8 mouse cellular contexts compared by ENCODE assay signal in the genomic region with DNA sequence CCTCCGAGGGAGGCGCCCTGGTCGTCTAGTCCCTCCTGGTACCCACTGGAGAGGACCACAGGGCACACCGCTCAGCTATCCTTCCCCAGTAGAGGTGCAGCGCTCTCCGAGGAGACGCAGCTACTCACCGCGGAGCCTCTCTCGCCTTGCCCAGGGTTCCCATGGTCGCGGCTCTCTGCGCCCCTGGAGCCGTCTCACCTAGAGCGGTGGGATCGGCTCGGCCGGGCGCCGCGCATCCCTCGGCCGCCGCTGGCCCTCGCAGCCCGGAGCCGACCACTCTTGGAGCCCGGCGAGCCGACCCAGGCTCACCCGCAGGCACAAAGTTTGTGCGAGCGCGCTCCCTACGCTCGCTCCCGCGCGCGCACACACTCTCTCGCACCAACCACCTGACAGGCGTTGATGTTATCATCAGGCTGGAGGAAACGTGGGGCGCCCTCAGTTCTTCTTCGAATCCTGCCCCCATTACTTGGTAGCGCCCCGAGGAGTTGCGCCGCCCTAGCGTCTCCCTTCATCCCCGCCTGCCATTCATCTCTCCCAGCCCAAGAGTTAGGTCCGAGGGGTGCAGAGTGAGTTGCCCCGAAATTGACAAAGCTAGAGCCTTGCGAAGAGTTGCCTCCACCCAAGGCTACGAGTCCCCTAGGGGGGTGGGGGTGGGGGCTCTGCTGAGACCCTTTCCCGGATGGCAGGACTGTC. TPM values are rescaled to one million over a fixed set of nuclear protein-coding genes. Genes with fewer than 3 reads are reported as not detected.
DNase-seq lines count a peak whose midpoint lies in the region; ATAC-seq and TF ChIP-seq lines count a peak whose summit lies in the region.

A gene (minus strand): TSS at position 455 of the 693 bp plus-strand sequence.

- H3K4me2 ChIP-seq in embryonic facial prominence, embryonic 11.5 days (ENCODE audit: low read depth, low read length), result peak within 1 kb of the TSS; percentile 71
- peak within 1 kb of the TSS; percentile 86 for H3K4me2 ChIP-seq in heart, embryonic 15.5 days
- peak within 1 kb of the TSS; percentile 47 for H3K4me2 ChIP-seq in liver, embryonic 14.5 days (ENCODE audit: low read depth)
- H3K4me2 ChIP-seq in stomach, embryonic 16.5 days (ENCODE audit: low read depth, low read length), result peak within 1 kb of the TSS; percentile 80

- H3K27ac ChIP-seq in embryonic facial prominence, embryonic 11.5 days (replicated peaks; ENCODE audit: low read depth, low read length), result no peak within 1 kb of the TSS
- H3K27ac ChIP-seq in heart, embryonic 15.5 days, result no peak within 1 kb of the TSS
- no peak within 1 kb of the TSS for H3K27ac ChIP-seq in liver, embryonic 14.5 days
- H3K27ac ChIP-seq in stomach, embryonic 16.5 days (ENCODE audit: low read length), result no peak within 1 kb of the TSS; the same call in 1 of the 2 replicates

- peak; percentile 64 for ATAC-seq in embryonic facial prominence, embryonic 11.5 days (replicated peaks; ENCODE audit: insufficient number of reproducible peaks, low FRiP score, low TSS enrichment, low read depth)
- peak; percentile 58 for ATAC-seq in heart, embryonic 15.5 days (replicated peaks; ENCODE audit: insufficient number of reproducible peaks, insufficient read depth, low FRiP score, low read depth)
- no peak for ATAC-seq in liver, embryonic 14.5 days (ENCODE audit: insufficient read depth)
- peak; percentile 45 for ATAC-seq in stomach, embryonic 16.5 days (ENCODE audit: insufficient read depth, low FRiP score)

- H3K4me3 ChIP-seq in embryonic facial prominence, embryonic 11.5 days (ENCODE audit: low read depth, low read length), result peak within 1 kb of the TSS; percentile 51
- peak within 1 kb of the TSS; percentile 55 for H3K4me3 ChIP-seq in heart, embryonic 15.5 days
- peak within 1 kb of the TSS; percentile 4 to 37; a peak in 3 of 4 replicates for H3K4me3 ChIP-seq in liver, embryonic 14.5 days (ENCODE audit: insufficient read depth in 1 of 2, low read depth in 2 of 2, low read length in 2 of 2)
- peak within 1 kb of the TSS; percentile 51 for H3K4me3 ChIP-seq in stomach, embryonic 16.5 days (replicated peaks; ENCODE audit: low read length)

- H3K9ac ChIP-seq in embryonic facial prominence, embryonic 11.5 days (replicated peaks; ENCODE audit: low read length), result peak within 1 kb of the TSS; percentile 36
- peak within 1 kb of the TSS; percentile 43 for H3K9ac ChIP-seq in heart, embryonic 15.5 days
- no peak within 1 kb of the TSS for H3K9ac ChIP-seq in liver, embryonic 14.5 days (replicated peaks)
- peak within 1 kb of the TSS; percentile 69 for H3K9ac ChIP-seq in stomach, embryonic 16.5 days (ENCODE audit: low read length)

- H3K36me3 ChIP-seq in embryonic facial prominence, embryonic 11.5 days (replicated peaks; ENCODE audit: control insufficient read depth, insufficient read depth, low read depth, low read length), result no peaks in the 10 kb centered on the region
- H3K36me3 ChIP-seq in heart, embryonic 15.5 days, result no peaks in the 10 kb centered on the region
- H3K36me3 ChIP-seq in liver, embryonic 14.5 days (replicated peaks; ENCODE audit: control insufficient read depth, insufficient read depth, low read depth), result no peaks in the 10 kb centered on the region
- H3K36me3 ChIP-seq in stomach, embryonic 16.5 days (ENCODE audit: control insufficient read depth, insufficient read depth, low read length), result no peaks in the 10 kb centered on the region

- peak; percentile 6 to 11 for DNase-seq in cerebellum, postnatal 36 days
- DNase-seq in cerebellum, adult 9-11 months, result no peak
- peak; percentile 37 for DNase-seq in embryonic facial prominence, embryonic 11.5 days (ENCODE audit: low spot score)
- peak; percentile 31 for DNase-seq in kidney, postnatal 10 days
- no peak for DNase-seq in liver, embryonic 14.5 days (ENCODE audit: low read depth in 3 of 3, low spot score in 3 of 3)
- DNase-seq in naive thymus-derived CD4-positive, alpha-beta T cell, adult 2 months (ENCODE audit: low read depth), result peak; percentile 90

- no peak for TF ChIP-seq CTCF in liver, embryonic 14.5 days (IDR thresholded peaks at IDR 0.05; ENCODE audit: low read depth)

- no peak for TF ChIP-seq EP300 in liver, embryonic 14.5 days (IDR thresholded peaks at IDR 0.05; ENCODE audit: low read depth)

- H3K27me3 ChIP-seq in embryonic facial prominence, embryonic 11.5 days (ENCODE audit: control insufficient read depth, insufficient read depth, low read length), result peaks cover 4% of the 10 kb centered on the region; the same call in 1 of the 2 replicates
- peaks cover 34% of the 10 kb centered on the region for H3K27me3 ChIP-seq in heart, embryonic 15.5 days
- H3K27me3 ChIP-seq in liver, embryonic 14.5 days (ENCODE audit: control insufficient read depth, insufficient read depth, low read length), result peaks cover 12% of the 10 kb centered on the region
- H3K27me3 ChIP-seq in stomach, embryonic 16.5 days (ENCODE audit: control insufficient read depth, insufficient read depth, low read length), result peaks cover 8% of the 10 kb centered on the region; the same call in 1 of the 2 replicates

- no peaks in the 10 kb centered on the region for H3K4me1 ChIP-seq in embryonic facial prominence, embryonic 11.5 days (ENCODE audit: control insufficient read depth, insufficient read depth, low read length)
- H3K4me1 ChIP-seq in heart, embryonic 15.5 days (replicated peaks), result peaks cover 15% of the 10 kb centered on the region
- H3K4me1 ChIP-seq in liver, embryonic 14.5 days (replicated peaks; ENCODE audit: control insufficient read depth in 2 of 2, insufficient read depth in 2 of 2, low read length in 1 of 2), result no peaks in the 10 kb centered on the region
- peaks cover 5% of the 10 kb centered on the region; the same call in 1 of the 2 replicates for H3K4me1 ChIP-seq in stomach, embryonic 16.5 days (ENCODE audit: control insufficient read depth, insufficient read depth, low read length)

- no peaks in the 10 kb centered on the region for H3K9me3 ChIP-seq in embryonic facial prominence, embryonic 11.5 days (replicated peaks; ENCODE audit: control insufficient read depth, low read length)
- no peaks in the 10 kb centered on the region for H3K9me3 ChIP-seq in heart, embryonic 15.5 days (replicated peaks)
- no peaks in the 10 kb centered on the region for H3K9me3 ChIP-seq in liver, embryonic 14.5 days (ENCODE audit: control insufficient read depth, low read length)
- no peaks in the 10 kb centered on the region for H3K9me3 ChIP-seq in stomach, embryonic 16.5 days (replicated peaks; ENCODE audit: control insufficient read depth, low read length)

- WGBS in embryonic facial prominence, embryonic 11.5 days, result 2% methylated on average over 51 of the region's 56 CpGs
- 2% methylated on average over 56 of the region's 56 CpGs for WGBS in heart, embryonic 15.5 days
- WGBS in liver, embryonic 14.5 days (ENCODE audit: insufficient replicate concordance), result 2% methylated on average over 56 of the region's 56 CpGs
- 2% methylated on average over 56 of the region's 56 CpGs for WGBS in stomach, embryonic 16.5 days

RNA-seq across cellular contexts. Expression of the gene that starts here (rescaled TPM):
- polyA plus RNA-seq in embryonic facial prominence, embryonic 11.5 days (2014; fragmentation: Nextera tagmentation; extraction: Ambion mirVana), result 0.66 and 0.86 TPM in 2 replicates
- polyA plus RNA-seq in heart, embryonic 15.5 days (2015; fragmentation: Nextera tagmentation; extraction: Ambion mirVana), result 0.19 and 1.6 TPM in 2 replicates
- polyA plus RNA-seq in liver, embryonic 14.5 days (2012; rRNA removed), result 0.31 and 0.49 TPM in 2 replicates
- polyA plus RNA-seq in liver, embryonic 14.5 days (2014; fragmentation: Nextera tagmentation; extraction: Ambion mirVana), result 0.49 and 0.57 TPM in 2 replicates
- 2.6 and 2.9 TPM in 2 replicates for polyA plus RNA-seq in stomach, embryonic 16.5 days (2015; fragmentation: Nextera tagmentation; extraction: Ambion mirVana)

Comparison
In these comparisons a context has a peak if more than half of its experiments do, and no peak if none do; other contexts are left out.
1. DNase-seq: peak in cerebellum, postnatal 36 days (2 of 2), kidney, postnatal 10 days (single experiment) and naive thymus-derived CD4-positive, alpha-beta T cell, adult 2 months (single experiment); none in cerebellum, adult 9-11 months (single experiment) and liver, embryonic 14.5 days (0 of 3).
2. Peak in DNase-seq, ATAC-seq, H3K4me3 ChIP-seq, H3K9ac ChIP-seq and H3K4me2 ChIP-seq in embryonic facial prominence, embryonic 11.5 days; RNA of the gene not detected or under 1 TPM.
3. Peak in every context shown above with its lines, with median percentiles within 50 percentile points of each other: H3K4me2 ChIP-seq and H3K4me3 ChIP-seq.